Comparison of ENCODE assay signal across 28 mouse cellular contexts in the genomic region with DNA sequence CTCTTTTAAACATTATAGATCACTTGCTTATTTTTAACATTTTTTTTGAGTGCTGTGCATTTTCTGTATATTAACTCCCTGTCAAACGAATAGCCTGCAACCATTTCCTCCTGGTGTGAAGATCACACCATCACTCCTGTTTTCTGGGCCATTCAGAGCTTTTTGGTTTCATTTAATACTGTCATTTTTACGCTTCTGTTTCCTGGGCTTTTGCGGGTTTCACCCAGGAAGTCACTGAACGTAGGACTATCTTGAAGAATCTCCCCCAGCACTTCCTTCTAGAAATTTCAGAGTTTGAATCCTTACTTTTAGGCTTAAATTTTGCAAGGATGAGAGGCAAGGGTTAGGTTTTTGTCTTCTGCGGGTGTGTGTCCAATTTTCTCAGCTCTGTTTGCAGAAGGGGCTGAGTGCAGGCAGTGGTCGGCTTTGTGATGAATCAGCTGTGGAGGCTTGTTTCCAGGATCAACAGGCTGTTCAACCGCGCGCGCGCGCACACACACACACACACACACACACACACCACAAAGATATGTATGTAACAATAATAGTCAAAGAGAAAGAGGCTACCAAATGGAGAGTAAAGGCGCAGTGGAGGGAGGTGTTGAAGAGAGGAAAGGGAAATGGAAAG. TPM values are rescaled to one million over a fixed set of nuclear protein-coding genes. Genes with fewer than 3 reads are reported as not detected.
DNase-seq lines count a peak whose midpoint lies in the region; ATAC-seq and TF ChIP-seq lines count a peak whose summit lies in the region.
"Had no signal": no experiment of that assay in that cellular context is flagged by ENCODE, and none has a peak within 500 bp of the region (broad histone marks: within the 10 kb centered on the region; RNA-seq: fewer than 3 reads in every experiment).

No protein-coding gene starts in this region.

- H3K4me1 ChIP-seq in heart, adult 2 months (ENCODE audit: control insufficient read depth, insufficient read depth, low read length), result no peaks in the 10 kb centered on the region
- H3K4me1 ChIP-seq: forebrain, embryonic 13.5 days; heart, embryonic 13.5 days; hindbrain, embryonic 13.5 days; intestine, embryonic 15.5 days; liver, embryonic 12.5 days; neural tube, embryonic 13.5 days had no signal

- TF ChIP-seq EP300 in heart, adult 2 months (IDR thresholded peaks at IDR 0.05; ENCODE audit: insufficient read depth, low read depth, low read length), result no peak

- no peaks in the 10 kb centered on the region for H3K79me2 ChIP-seq in heart, adult 2 months (replicated peaks; ENCODE audit: control insufficient read depth, insufficient read depth, low read length)

- ATAC-seq in inflammation-experienced regulatory T-cells, adult 6 months, result peak; percentile 69
- no peak for ATAC-seq in frontal cortex, adult (ENCODE audit: low TSS enrichment)
- no peak for ATAC-seq in monocyte, adult 5-6 weeks (replicated peaks; ENCODE audit: insufficient number of reproducible peaks, low FRiP score, low TSS enrichment, poor library complexity, severe bottlenecking)
- ATAC-seq: forebrain, embryonic 13.5 days; intestine, embryonic 15.5 days; liver, embryonic 12.5 days had no signal

- TF ChIP-seq POLR2A in heart, adult 2 months (IDR thresholded peaks at IDR 0.05; ENCODE audit: insufficient read depth, low read depth, low read length), result no peak

- no peak overlapping the region for H3K4me3 ChIP-seq in heart, adult 2 months
- H3K4me3 ChIP-seq: forebrain, embryonic 13.5 days; heart, embryonic 13.5 days; hindbrain, embryonic 13.5 days; intestine, embryonic 15.5 days; limb, embryonic 12.5 days; liver, embryonic 12.5 days; neural tube, embryonic 13.5 days had no signal

- intact Hi-C loops in heart, adult 2 months (cut with DNase I), result no loop called here

- TF ChIP-seq CTCF in heart, adult 2 months (IDR thresholded peaks at IDR 0.05), result no peak

- H3K27me3 ChIP-seq in heart, adult 2 months (ENCODE audit: control insufficient read depth, insufficient read depth, low read length), result no peaks in the 10 kb centered on the region
- H3K27me3 ChIP-seq: forebrain, embryonic 13.5 days; heart, embryonic 13.5 days; hindbrain, embryonic 13.5 days; intestine, embryonic 15.5 days; limb, embryonic 12.5 days; liver, embryonic 12.5 days; neural tube, embryonic 13.5 days had no signal

- WGBS in heart, adult 2 months, result 73% methylated on average over 13 of the region's 13 CpGs

- no peak overlapping the region for H3K9ac ChIP-seq in heart, adult 2 months (ENCODE audit: low read depth, low read length)
- H3K9ac ChIP-seq: forebrain, embryonic 13.5 days; heart, embryonic 13.5 days; hindbrain, embryonic 13.5 days; intestine, embryonic 15.5 days; limb, embryonic 12.5 days; liver, embryonic 12.5 days; neural tube, embryonic 13.5 days had no signal

- no peaks in the 10 kb centered on the region for H3K36me3 ChIP-seq in heart, adult 2 months (ENCODE audit: control insufficient read depth, insufficient read depth, low read length)
- H3K36me3 ChIP-seq: heart, embryonic 13.5 days; hindbrain, embryonic 13.5 days; intestine, embryonic 15.5 days; limb, embryonic 12.5 days; liver, embryonic 12.5 days; neural tube, embryonic 13.5 days had no signal

- peak; percentile 81 for DNase-seq in heart, adult 11 months
- no peak for DNase-seq in heart, adult 2 months
- peak; percentile 18 for DNase-seq in T-cell, adult 2 months (ENCODE audit: low spot score)
- peak; percentile 15 for DNase-seq in thymus, postnatal 4 days
- DNase-seq in gastrocnemius, adult 18-20 months (ENCODE audit: low spot score), result no peak
- DNase-seq: adrenal gland, postnatal 10 days; cerebellum, adult 8-10 months; gastrocnemius, postnatal 36 days; kidney, adult 9 months; lung, adult 2 months; right cerebral cortex, adult 18-20 months had no signal

- H3K27ac ChIP-seq in heart, adult 2 months, result no peak overlapping the region
- H3K27ac ChIP-seq: forebrain, embryonic 13.5 days; heart, embryonic 13.5 days; hindbrain, embryonic 13.5 days; intestine, embryonic 15.5 days; limb, embryonic 12.5 days; liver, embryonic 12.5 days; neural tube, embryonic 13.5 days; stomach, postnatal 0 days had no signal

RNA-seq across cellular contexts. Expression of gene Gcm1, which starts 22.1 kb away (rescaled TPM):
- total RNA-seq in heart, adult 2 months (2021), result not detected
- not detected in 2 replicates for polyA plus RNA-seq in heart, adult 2 months (2012; rRNA removed)
- not detected for polyA plus RNA-seq in inflammation-experienced regulatory T-cells, adult 6 months (2017; shearing (Covaris generic))
- not detected for total RNA-seq in gastrocnemius, adult 18-20 months (2021)
- not detected in 3 replicates for total RNA-seq in monocyte, adult 5-6 weeks (2017)
- total RNA-seq: adrenal gland, postnatal 10 days; common myeloid progenitor, adult 5-6 weeks; gastrocnemius, postnatal 36 days; heart, postnatal 25 days; layer of hippocampus, postnatal 14 days had no signal
- polyA plus RNA-seq: embryonic facial prominence, embryonic 11.5 days; forebrain, embryonic 13.5 days; heart, embryonic 13.5 days; hindbrain, embryonic 13.5 days; intestine, embryonic 15.5 days; large intestine, adult 2 months; limb, embryonic 12.5 days; liver, embryonic 12.5 days; lung, adult 2 months; neural tube, embryonic 13.5 days; stomach, postnatal 0 days; urinary bladder, adult 2 months had no signal

RNA-seq across cellular contexts. Expression of gene Fbxo9, which starts 35.0 kb away (rescaled TPM):
- total RNA-seq in heart, adult 2 months (2021), result 10 to 100 TPM; 34.4 to 40.6 TPM
- polyA plus RNA-seq in heart, adult 2 months (2012; rRNA removed), result 64.1 and 69.5 TPM in 2 replicates
- polyA plus RNA-seq in inflammation-experienced regulatory T-cells, adult 6 months (2017; shearing (Covaris generic)), result 10 to 100 TPM; 21.0 to 23.3 (median 21.8) TPM
- 10 to 100 TPM; 39.6 to 43.4 TPM for total RNA-seq in gastrocnemius, adult 18-20 months (2021)
- 43.6 to 76.3 TPM (median 68.7 TPM) in 3 replicates for total RNA-seq in monocyte, adult 5-6 weeks (2017)

RNA-seq across cellular contexts. Expression of gene Ick, which starts 35.2 kb away (rescaled TPM):
- 10 to 100 TPM; 12.5 to 14.0 TPM for total RNA-seq in heart, adult 2 months (2021)
- 7.8 and 10.1 TPM in 2 replicates for polyA plus RNA-seq in heart, adult 2 months (2012; rRNA removed)
- 1 to 10 TPM; 4.7 to 8.9 (median 6.9) TPM for polyA plus RNA-seq in inflammation-experienced regulatory T-cells, adult 6 months (2017; shearing (Covaris generic))
- total RNA-seq in gastrocnemius, adult 18-20 months (2021), result 1 to 10 TPM; 4.3 to 4.7 TPM
- total RNA-seq in monocyte, adult 5-6 weeks (2017), result 3.4 to 5.2 TPM (median 3.9 TPM) in 3 replicates

Comparison
In these comparisons a context has a peak if more than half of its experiments do, and no peak if none do; other contexts are left out.
1. DNase-seq: peak in heart, adult 11 months (single experiment), T-cell, adult 2 months (single experiment) and thymus, postnatal 4 days (single experiment); none in heart, adult 2 months (0 of 2) and gastrocnemius, adult 18-20 months (single experiment).